Mouse (Mus musculus) liver, postnatal 0 days (tissue): Measurements from ENCODE around the gene Gm10490.
A peak's percentile ranks its signal among the peaks of the same experiment; 100 is the strongest.
"Not testable (repeated sequence)": the region's sequence is repeated elsewhere in the genome, so short reads cannot be mapped to it uniquely, and the experiment has no call there.

Experiments
- CTCF ChIP-seq: sonication (generic); IDR thresholded peaks from 2 replicates; pipeline ENCODE4 v1.5.1; 2016; ENCODE audit warnings: antibody characterized with exemption, low read depth
- EP300 ChIP-seq: IDR thresholded peaks from 2 replicates; pipeline ENCODE4 v1.6.1; 2016; ENCODE audit warnings: antibody characterized with exemption, low read depth, mild to moderate bottlenecking

- peak; percentile 33; the same call in 1 of the 2 replicates for TF ChIP-seq CTCF
- TF ChIP-seq EP300 = not testable (repeated sequence)
These were observed 8.6 kb downstream of the Gm10490 start for GRCm38 (mm10) chrX:7917960-7918359.
